Mouse (Mus musculus) ES-E14 (cell line): ENCODE data around the gene Vps9d1. TPM values are rescaled to one million over a fixed set of nuclear protein-coding genes. Genes with fewer than 3 reads are reported as not detected.
"Not testable (repeated sequence)": the region's sequence is repeated elsewhere in the genome, so short reads cannot be mapped to it uniquely, and the experiment has no call there.

Experiments
- DNase-seq: peaks from one replicate; pipeline ENCODE4 v3.0.0-alpha.2; 2013; ENCODE audit warnings: low read depth, low spot score
- H3K27ac ChIP-seq: 2 replicates; pipeline ENCODE4 v1.5.1; 2012; ENCODE audit warnings: low read depth, mild to moderate bottlenecking, low read length, moderate library complexity, mixed read lengths; ENCODE audit not compliant: poor library complexity, insufficient read depth, severe bottlenecking
- H3K36me3 ChIP-seq: 2 replicates; pipeline ENCODE4 v1.6.1; 2012; ENCODE audit warnings: mild to moderate bottlenecking, low read length, moderate library complexity, mixed read lengths; ENCODE audit not compliant: control insufficient read depth, poor library complexity, insufficient read depth, severe bottlenecking
- H3K4me1 ChIP-seq, 2 experiments: fragments of 150-350 bp in 1 of 2; sonication (generic) in 1 of 2; 2 replicates each; pipeline ENCODE4 v1.6.1; 2012; ENCODE audit warnings: low read length in 2 of 2, mild to moderate bottlenecking in 1 of 2, mixed read lengths in 1 of 2; ENCODE audit not compliant: control insufficient read depth in 2 of 2, insufficient read depth in 2 of 2, poor library complexity in 1 of 2
- H3K4me3 ChIP-seq, 2 experiments: fragments of 150-350 bp in 1 of 2; sonication (generic) in 1 of 2; 2 replicates each; pipeline ENCODE4 v1.5.1; 2012; ENCODE audit warnings: low read length in 2 of 2, low read depth in 1 of 2, mild to moderate bottlenecking in 1 of 2, mixed read lengths in 1 of 2; ENCODE audit not compliant: insufficient read depth in 1 of 2, poor library complexity in 1 of 2, severe bottlenecking in 1 of 2
- H3K9ac ChIP-seq: 2 replicates; pipeline ENCODE4 v1.6.1; 2012; ENCODE audit warnings: low read depth, mild to moderate bottlenecking, low read length, mixed read lengths; ENCODE audit not compliant: poor library complexity, insufficient read depth, severe bottlenecking
- H3K9me3 ChIP-seq: fragments of 150-350 bp; sonication (generic); 2 replicates; pipeline ENCODE4 v1.6.1; 2012; ENCODE audit warnings: low read depth, mild to moderate bottlenecking, low read length; ENCODE audit not compliant: control insufficient read depth, insufficient read depth
- CHD2 ChIP-seq: IDR thresholded peaks from 2 replicates; pipeline ENCODE4 v1.6.1; 2014; ENCODE audit warnings: mild to moderate bottlenecking, low read depth, low read length, inconsistent platforms
- HCFC1 ChIP-seq: IDR thresholded peaks from 2 replicates; pipeline ENCODE4 v1.6.1; 2012; ENCODE audit warnings: low read length, inconsistent platforms, borderline replicate concordance; ENCODE audit not compliant: insufficient read depth
- MAFK ChIP-seq: IDR thresholded peaks from 2 replicates; pipeline ENCODE4 v1.6.1; 2014; ENCODE audit warnings: mild to moderate bottlenecking, low read depth, low read length, inconsistent platforms; ENCODE audit not compliant: insufficient read depth
- ZC3H11A ChIP-seq: IDR thresholded peaks from 2 replicates; pipeline ENCODE4 v1.6.1; 2012; ENCODE audit warnings: low read depth, mild to moderate bottlenecking, inconsistent platforms, low read length, borderline replicate concordance
- ZNF384 ChIP-seq: IDR thresholded peaks from 2 replicates; pipeline ENCODE4 v1.6.1; 2012; ENCODE audit warnings: low read depth, low read length, inconsistent platforms
- in situ Hi-C, 2 experiments: fragments of 600-800 bp; cut with MboI; formaldehyde crosslinking; loops; one replicate each; pipeline ENCODE4 v1.15.1; 2025; ENCODE audit warnings: low sequenced_read_pairs in 2 of 2, inconsistent platforms in 1 of 2; ENCODE audit not compliant: unreplicated experiment in 2 of 2
- total RNA-seq: library from RNA; depleted of rRNA; stranded (reverse); fragments of 300-350 nt; gene quantifications from 2 replicates; pipeline ENCODE4 v1.2.3, GENCODE M21; 2012

Gene Vps9d1
- total RNA-seq, 1 experiment: 10.8 TPM

DNA sequence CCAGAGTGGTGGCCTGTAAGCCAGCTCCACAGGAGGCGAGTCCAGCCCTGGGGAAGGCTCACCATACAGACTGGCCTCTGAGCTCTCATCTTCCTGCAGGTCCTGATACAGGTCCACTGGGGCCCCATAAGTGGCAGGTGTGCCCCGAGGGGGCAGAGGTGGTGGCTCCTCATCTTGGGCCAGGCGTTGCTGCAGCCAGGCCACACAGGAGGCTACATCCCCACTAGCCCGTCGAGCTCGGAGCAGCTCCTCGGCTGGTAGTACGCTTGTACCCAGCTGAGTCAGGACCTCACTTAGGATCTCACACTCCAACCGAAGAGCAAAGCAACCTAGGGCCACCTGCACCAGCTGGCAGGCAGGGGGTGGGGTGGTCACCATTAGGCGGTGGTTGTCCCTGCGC, 20.4 kb downstream of the Vps9d1 start:
- Histone ChIP-seq H3K9ac (no peak overlapping the region), H3K36me3 (peaks cover 8% of the 10 kb centered on the region; the same call in 1 of the 2 replicates), H3K9me3 (no peaks in the 10 kb centered on the region), H3K4me3 (no peak overlapping the region), H3K4me1 (peaks cover 3 to 31% of the 10 kb centered on the region in 2 experiments; a peak in 3 of 4 replicates), H3K27ac (no peak overlapping the region)
- DNase-seq: no peak
- TF ChIP-seq HCFC1: no peak
- TF ChIP-seq MAFK: no peak
- TF ChIP-seq ZNF384: no peak
- no peak for TF ChIP-seq ZC3H11A
- TF ChIP-seq CHD2: no peak
- in situ Hi-C loops: no loop called here

DNA sequence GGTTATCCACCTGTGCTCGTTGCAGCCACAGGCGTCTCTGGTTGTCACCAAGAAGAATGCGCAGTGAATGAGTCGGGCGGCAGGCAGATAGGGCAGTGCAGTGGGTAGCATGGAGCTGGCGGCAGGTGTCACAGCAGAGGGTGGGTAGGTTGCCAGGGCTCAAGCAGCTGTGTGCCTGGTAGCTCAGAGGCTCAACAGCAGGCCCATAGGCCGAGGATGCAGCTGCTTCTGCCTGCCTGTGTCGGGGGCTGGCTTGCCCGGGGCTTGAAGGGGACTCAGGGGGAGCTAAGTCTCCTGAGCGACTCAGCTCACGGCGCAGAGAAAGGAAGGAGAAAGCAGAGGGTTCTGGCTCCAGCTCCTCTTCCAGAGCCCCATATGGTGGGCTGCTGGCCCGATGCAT, 20.8 kb downstream of the Vps9d1 start:
- in situ Hi-C loops: no loop called here
- TF ChIP-seq HCFC1: no peak
- no peak for TF ChIP-seq CHD2
- TF ChIP-seq ZC3H11A: no peak
- no peak for TF ChIP-seq MAFK
- no peak for TF ChIP-seq ZNF384
- Histone ChIP-seq H3K9me3 (no peaks in the 10 kb centered on the region), H3K9ac (no peak overlapping the region), H3K27ac (no peak overlapping the region), H3K36me3 (peaks cover 8% of the 10 kb centered on the region; the same call in 1 of the 2 replicates), H3K4me3 (no peak overlapping the region), H3K4me1 (peaks cover 3 to 31% of the 10 kb centered on the region in 2 experiments; a peak in 3 of 4 replicates)
- no peak for DNase-seq

GRCm38 (mm10) chr8:123232553-123232952, 21.6 kb downstream of the Vps9d1 start:
- peaks cover 11% of the 10 kb centered on the region; the same call in 1 of the 2 replicates for H3K36me3 ChIP-seq
- H3K9me3 ChIP-seq: no peaks in the 10 kb centered on the region
- peaks cover 3 to 31% of the 10 kb centered on the region in 2 experiments; a peak in 3 of 4 replicates for H3K4me1 ChIP-seq
- no peak overlapping the region for H3K9ac ChIP-seq
- no peak overlapping the region for H3K4me3 ChIP-seq
- in situ Hi-C loops: no loop called here
- DNase-seq: no peak
- no peak overlapping the region for H3K27ac ChIP-seq
- TF ChIP-seq ZNF384 (no peak), CHD2 (no peak), MAFK (no peak), HCFC1 (no peak), ZC3H11A (no peak)

- Histone ChIP-seq H3K27ac (no peak overlapping the region), H3K36me3 (peaks cover 17% of the 10 kb centered on the region), H3K9ac (no peak overlapping the region), H3K4me1 (peaks cover 0 to 26% of the 10 kb centered on the region in 2 experiments; a peak in 2 of 4 replicates), H3K4me3 (no peak overlapping the region), H3K9me3 (no peaks in the 10 kb centered on the region)
- no peak for DNase-seq
- in situ Hi-C loops: no loop called here
- TF ChIP-seq CHD2 (no peak), ZNF384 (no peak)
Measured at GRCm38 (mm10) chr8:123231742-123232141, 22.4 kb downstream of the Vps9d1 start.

GRCm38 (mm10) chr8:123230326-123230725, 23.8 kb downstream of the Vps9d1 start:
- in situ Hi-C loops, H3K9me3 ChIP-seq, H3K4me3 ChIP-seq, H3K9ac ChIP-seq, H3K27ac ChIP-seq, DNase-seq: not testable (repeated sequence)
- Histone ChIP-seq H3K4me1 (peaks cover 0 to 21% of the 10 kb centered on the region in 2 experiments; a peak in 2 of 4 replicates), H3K36me3 (peaks cover 20% of the 10 kb centered on the region)
